Comparison of ENCODE assay signal across 25 mouse cellular contexts in the genomic region with DNA sequence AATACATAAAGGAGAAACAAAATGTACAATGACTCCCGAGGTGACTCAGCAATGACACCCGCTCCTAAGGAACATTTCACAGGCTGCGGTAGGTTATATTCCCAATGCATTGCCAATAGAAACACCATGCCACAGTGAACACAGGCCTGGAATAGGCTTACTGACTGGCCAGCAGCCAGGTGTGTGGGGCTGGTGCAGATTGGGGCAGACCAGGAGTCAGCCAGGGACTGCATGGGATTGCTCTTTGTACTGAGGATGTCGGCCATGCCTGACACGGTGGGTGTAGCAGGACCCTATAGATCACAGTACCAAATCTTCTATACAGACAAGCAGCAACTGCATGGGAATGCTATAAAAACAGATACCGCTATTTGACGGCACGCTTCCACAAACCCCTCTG. TPM values are rescaled to one million over a fixed set of nuclear protein-coding genes. Genes with fewer than 3 reads are reported as not detected.
A peak's percentile ranks its signal among the peaks of the same experiment; 100 is the strongest.
DNase-seq lines count a peak whose midpoint lies in the region; ATAC-seq lines count a peak whose summit lies in the region.
"Had no signal": no experiment of that assay in that cellular context is flagged by ENCODE, and none has a peak within 500 bp of the region (broad histone marks: within the 10 kb centered on the region; RNA-seq: fewer than 3 reads in every experiment).

No protein-coding gene starts in this region.

- no peaks in the 10 kb centered on the region for H3K27me3 ChIP-seq in hindbrain, embryonic 16.5 days (replicated peaks; ENCODE audit: control insufficient read depth, insufficient read depth, low read length)
- no peaks in the 10 kb centered on the region for H3K27me3 ChIP-seq in hindbrain, embryonic 11.5 days (ENCODE audit: control insufficient read depth, insufficient read depth, low read length)
- H3K27me3 ChIP-seq in neural tube, embryonic 14.5 days (ENCODE audit: control insufficient read depth, insufficient read depth, low read length), result no peaks in the 10 kb centered on the region
- no peaks in the 10 kb centered on the region for H3K27me3 ChIP-seq in neural tube, embryonic 15.5 days (replicated peaks)
- H3K27me3 ChIP-seq: embryonic facial prominence, embryonic 12.5 days; embryonic facial prominence, embryonic 15.5 days; forebrain, embryonic 15.5 days; heart, embryonic 13.5 days; hindbrain, embryonic 15.5 days; intestine, embryonic 15.5 days had no signal

- H3K4me1 ChIP-seq in hindbrain, embryonic 16.5 days (ENCODE audit: control insufficient read depth, insufficient read depth, low read depth, low read length), result no peaks in the 10 kb centered on the region
- H3K4me1 ChIP-seq in hindbrain, embryonic 11.5 days (replicated peaks; ENCODE audit: control insufficient read depth, insufficient read depth, low read length), result no peaks in the 10 kb centered on the region
- H3K4me1 ChIP-seq in neural tube, embryonic 14.5 days (ENCODE audit: control insufficient read depth, insufficient read depth, low read length), result no peaks in the 10 kb centered on the region
- no peaks in the 10 kb centered on the region for H3K4me1 ChIP-seq in neural tube, embryonic 15.5 days
- H3K4me1 ChIP-seq: embryonic facial prominence, embryonic 12.5 days; embryonic facial prominence, embryonic 15.5 days; forebrain, embryonic 15.5 days; heart, embryonic 13.5 days; hindbrain, embryonic 15.5 days; intestine, embryonic 15.5 days had no signal

- no peak overlapping the region for H3K9ac ChIP-seq in hindbrain, embryonic 16.5 days (ENCODE audit: low read depth, low read length)
- H3K9ac ChIP-seq in hindbrain, embryonic 11.5 days (ENCODE audit: low read depth, low read length), result no peak overlapping the region
- no peak overlapping the region for H3K9ac ChIP-seq in neural tube, embryonic 14.5 days (replicated peaks; ENCODE audit: low read depth, low read length)
- H3K9ac ChIP-seq in neural tube, embryonic 15.5 days (replicated peaks), result no peak overlapping the region
- H3K9ac ChIP-seq: embryonic facial prominence, embryonic 12.5 days; embryonic facial prominence, embryonic 15.5 days; forebrain, embryonic 15.5 days; heart, embryonic 13.5 days; hindbrain, embryonic 15.5 days; intestine, embryonic 15.5 days had no signal

- no peak overlapping the region for H3K4me3 ChIP-seq in hindbrain, embryonic 16.5 days (ENCODE audit: low read length)
- H3K4me3 ChIP-seq in hindbrain, embryonic 11.5 days (ENCODE audit: low read depth, low read length), result no peak overlapping the region
- H3K4me3 ChIP-seq in neural tube, embryonic 14.5 days (ENCODE audit: low read depth, low read length), result no peak overlapping the region
- no peak overlapping the region for H3K4me3 ChIP-seq in neural tube, embryonic 15.5 days (replicated peaks)
- H3K4me3 ChIP-seq: embryonic facial prominence, embryonic 12.5 days; embryonic facial prominence, embryonic 15.5 days; forebrain, embryonic 15.5 days; gastrocnemius, adult 2 months; heart, embryonic 13.5 days; hindbrain, embryonic 15.5 days; intestine, embryonic 15.5 days had no signal

- peak; percentile 47; the same call in 1 of the 2 replicates for ATAC-seq in frontal cortex, adult (ENCODE audit: low TSS enrichment)
- ATAC-seq in hindbrain, embryonic 16.5 days, result 0 out of 2 replicates have a peak, but pooled peaks have one; percentile 11
- ATAC-seq in hindbrain, embryonic 11.5 days (ENCODE audit: low FRiP score), result no peak
- ATAC-seq in neural tube, embryonic 14.5 days (ENCODE audit: low read depth), result peak; percentile 51
- no peak; the same call in 1 of the 2 replicates for ATAC-seq in neural tube, embryonic 15.5 days (ENCODE audit: low FRiP score)
- ATAC-seq in CD4-positive, CD25-positive, alpha-beta regulatory T cell, adult 4 months, result no peak
- ATAC-seq: forebrain, embryonic 15.5 days; intestine, embryonic 15.5 days had no signal

- DNase-seq in frontal cortex, postnatal 10 days (ENCODE audit: low spot score in 2 of 2), result no peak
- no peak for DNase-seq in hindbrain, embryonic 11.5 days (ENCODE audit: low spot score)
- DNase-seq in brain, adult 2 months (ENCODE audit: low read depth, low spot score), result peak; percentile 19
- DNase-seq: adrenal gland, adult 2 months; adrenal gland, postnatal 14 days; cerebellum, adult 11-12 months; cerebellum, adult 8-10 months; gastrocnemius, adult 2 months; gastrocnemius, postnatal 14 days; heart, adult 18-20 months; kidney, adult 11 months; kidney, adult 8-10 months had no signal

- no peak overlapping the region for H3K4me2 ChIP-seq in hindbrain, embryonic 16.5 days (ENCODE audit: low read length)
- H3K4me2 ChIP-seq in hindbrain, embryonic 11.5 days (replicated peaks; ENCODE audit: low read depth, low read length), result no peak overlapping the region
- H3K4me2 ChIP-seq in neural tube, embryonic 14.5 days (ENCODE audit: low read depth, low read length), result no peak overlapping the region
- H3K4me2 ChIP-seq in neural tube, embryonic 15.5 days, result no peak overlapping the region
- H3K4me2 ChIP-seq: embryonic facial prominence, embryonic 12.5 days; embryonic facial prominence, embryonic 15.5 days; forebrain, embryonic 15.5 days; heart, embryonic 13.5 days; hindbrain, embryonic 15.5 days; intestine, embryonic 15.5 days had no signal

- no peak overlapping the region for H3K27ac ChIP-seq in hindbrain, embryonic 16.5 days (ENCODE audit: low read depth, low read length)
- no peak overlapping the region for H3K27ac ChIP-seq in hindbrain, embryonic 11.5 days (ENCODE audit: low read depth, low read length)
- no peak overlapping the region for H3K27ac ChIP-seq in neural tube, embryonic 14.5 days (ENCODE audit: low read depth, low read length)
- no peak overlapping the region for H3K27ac ChIP-seq in neural tube, embryonic 15.5 days (replicated peaks)
- H3K27ac ChIP-seq: embryonic facial prominence, embryonic 12.5 days; embryonic facial prominence, embryonic 15.5 days; forebrain, embryonic 15.5 days; gastrocnemius, adult 2 months; heart, embryonic 13.5 days; hindbrain, embryonic 15.5 days; intestine, embryonic 15.5 days had no signal

- H3K9me3 ChIP-seq in hindbrain, embryonic 16.5 days (ENCODE audit: control insufficient read depth, low read length), result no peaks in the 10 kb centered on the region
- no peaks in the 10 kb centered on the region for H3K9me3 ChIP-seq in hindbrain, embryonic 11.5 days (ENCODE audit: control insufficient read depth, low read length)
- H3K9me3 ChIP-seq in neural tube, embryonic 14.5 days (ENCODE audit: control insufficient read depth, low read length), result no peaks in the 10 kb centered on the region; the same call in 1 of the 2 replicates
- no peaks in the 10 kb centered on the region for H3K9me3 ChIP-seq in neural tube, embryonic 15.5 days (replicated peaks)
- H3K9me3 ChIP-seq: embryonic facial prominence, embryonic 12.5 days; embryonic facial prominence, embryonic 15.5 days; forebrain, embryonic 15.5 days; heart, embryonic 13.5 days; hindbrain, embryonic 15.5 days; intestine, embryonic 15.5 days had no signal

- no peaks in the 10 kb centered on the region for H3K36me3 ChIP-seq in hindbrain, embryonic 16.5 days (ENCODE audit: control insufficient read depth, insufficient read depth, low read length)
- H3K36me3 ChIP-seq in hindbrain, embryonic 11.5 days (ENCODE audit: control insufficient read depth, insufficient read depth, low read length), result no peaks in the 10 kb centered on the region
- H3K36me3 ChIP-seq in neural tube, embryonic 14.5 days (ENCODE audit: control insufficient read depth, insufficient read depth, low read length), result no peaks in the 10 kb centered on the region
- no peaks in the 10 kb centered on the region for H3K36me3 ChIP-seq in neural tube, embryonic 15.5 days
- H3K36me3 ChIP-seq: embryonic facial prominence, embryonic 12.5 days; embryonic facial prominence, embryonic 15.5 days; forebrain, embryonic 15.5 days; heart, embryonic 13.5 days; hindbrain, embryonic 15.5 days; intestine, embryonic 15.5 days had no signal

- 84% methylated on average over 8 of the region's 8 CpGs for WGBS in hindbrain, embryonic 16.5 days
- WGBS in hindbrain, embryonic 11.5 days, result 91% methylated on average over 8 of the region's 8 CpGs
- 76% methylated on average over 8 of the region's 8 CpGs for WGBS in neural tube, embryonic 14.5 days
- 82% methylated on average over 8 of the region's 8 CpGs for WGBS in neural tube, embryonic 15.5 days

RNA-seq across cellular contexts. Expression of a gene that starts 20.1 kb away (rescaled TPM):
- 62.5 and 78.3 TPM in 2 replicates for polyA plus RNA-seq in hindbrain, embryonic 16.5 days (2015; fragmentation: Nextera tagmentation; extraction: Ambion mirVana)
- 0.15 and 0.84 TPM in 2 replicates for polyA plus RNA-seq in hindbrain, embryonic 11.5 days (2014; fragmentation: Nextera tagmentation; extraction: Ambion mirVana)
- polyA plus RNA-seq in neural tube, embryonic 14.5 days (2014; fragmentation: Nextera tagmentation; extraction: Ambion mirVana), result 38.1 and 61.4 TPM in 2 replicates
- polyA plus RNA-seq in neural tube, embryonic 15.5 days (2015; fragmentation: Nextera tagmentation; extraction: Ambion mirVana), result 52.3 and 61.4 TPM in 2 replicates
- not detected for polyA plus RNA-seq in CD4-positive, CD25-positive, alpha-beta regulatory T cell, adult 4 months (2017; shearing (Covaris generic))
- polyA plus RNA-seq: adrenal gland, adult 2 months; C2C12; heart, embryonic 16.5 days had no signal

Comparison
In these comparisons a context has a peak if more than half of its experiments do, and no peak if none do; other contexts are left out.
1. ATAC-seq: peak in frontal cortex, adult (single experiment), hindbrain, embryonic 16.5 days (single experiment) and neural tube, embryonic 14.5 days (single experiment); none in hindbrain, embryonic 11.5 days (single experiment), neural tube, embryonic 15.5 days (single experiment) and CD4-positive, CD25-positive, alpha-beta regulatory T cell, adult 4 months (single experiment).
2. RNA of a gene that starts 20.1 kb away (polyA plus RNA-seq): 62.5 to 78.3 TPM in hindbrain, embryonic 16.5 days, 52.3 to 61.4 TPM in neural tube, embryonic 15.5 days and 38.1 to 61.4 TPM in neural tube, embryonic 14.5 days; 0.15 to 0.84 TPM in hindbrain, embryonic 11.5 days and not detected in CD4-positive, CD25-positive, alpha-beta regulatory T cell, adult 4 months; every median in the first group is over 10 times any median in the second.